Mouse (Mus musculus): Measurements from ENCODE around the gene Olfr54. TPM values are rescaled to one million over a fixed set of nuclear protein-coding genes. Genes with fewer than 3 reads are reported as not detected.

The Olfr54 gene
- polyA plus RNA-seq, 1 experiment, result not detected

DNA sequence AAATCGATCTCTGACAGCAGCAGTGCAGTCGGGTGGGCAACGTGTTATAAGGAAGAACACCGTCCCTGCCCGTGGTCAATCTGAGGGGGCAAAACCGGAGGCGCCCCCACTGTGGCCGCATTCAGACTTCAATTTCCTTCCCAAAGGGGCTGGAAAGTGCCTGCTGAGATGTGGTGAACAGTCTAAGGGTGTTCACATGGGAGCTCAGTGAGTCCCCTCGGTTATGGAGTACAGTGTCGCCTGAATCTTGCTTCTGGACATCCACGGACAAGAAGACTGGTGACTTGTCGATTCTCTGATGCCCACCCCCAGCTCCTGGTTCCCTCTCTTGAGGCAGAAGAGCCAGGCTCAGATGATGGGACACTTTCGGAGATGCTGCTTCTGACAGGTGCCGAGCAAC lies 45.6 kb downstream of the Olfr54 start:
- Histone ChIP-seq H3K27me3 (ENCODE audit: control insufficient read depth, insufficient read depth, low read length) (no peaks in the 10 kb centered on the region), H3K27ac (ENCODE audit: insufficient read depth, low read length) (0 out of 2 replicates have a peak overlapping the region, but pooled peaks have one; percentile 44), H3K4me1 (ENCODE audit: control insufficient read depth, insufficient read depth, low read length) (peaks cover 6% of the 10 kb centered on the region), H3K4me3 (replicated peaks; ENCODE audit: insufficient read depth, low read depth, low read length) (peak overlapping the region; percentile 60)
- WGBS, result 8% methylated on average over 14 of the region's 14 CpGs
- TF ChIP-seq POLR2A (IDR thresholded peaks at IDR 0.05; ENCODE audit: borderline replicate concordance, insufficient read depth, low read length) (no peak), CTCF (IDR thresholded peaks at IDR 0.05; ENCODE audit: borderline replicate concordance, insufficient read depth, low read depth, low read length) (no peak)
- DNase-seq, result no peak

DNA sequence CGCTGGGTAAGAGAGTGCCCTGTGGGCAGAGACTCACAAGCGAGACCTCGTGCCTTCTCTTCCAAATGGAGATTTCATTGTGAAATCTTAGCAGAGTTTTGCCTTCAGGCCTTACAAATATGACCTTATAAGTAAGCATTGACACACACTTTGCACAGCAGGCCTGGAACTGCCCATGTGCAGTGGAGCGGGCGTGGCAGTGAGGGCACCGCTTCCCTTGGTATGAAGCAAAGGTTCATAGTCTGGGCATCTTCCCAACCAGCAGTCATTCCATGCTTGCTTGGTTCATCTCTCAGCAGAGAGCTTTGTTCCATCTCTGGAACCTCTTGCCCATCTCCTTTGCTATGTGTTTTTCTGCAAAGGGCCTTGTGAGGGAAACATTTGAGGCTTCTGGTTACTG lies 46.9 kb downstream of the Olfr54 start:
- TF ChIP-seq CTCF (IDR thresholded peaks at IDR 0.05; ENCODE audit: borderline replicate concordance, insufficient read depth, low read depth, low read length) (no peak), POLR2A (IDR thresholded peaks at IDR 0.05; ENCODE audit: borderline replicate concordance, insufficient read depth, low read length) (no peak)
- H3K4me1 ChIP-seq (ENCODE audit: control insufficient read depth, insufficient read depth, low read length), result peaks cover 6% of the 10 kb centered on the region
- no peaks in the 10 kb centered on the region for H3K27me3 ChIP-seq (ENCODE audit: control insufficient read depth, insufficient read depth, low read length)
- no peak overlapping the region for H3K27ac ChIP-seq (ENCODE audit: insufficient read depth, low read length)
- DNase-seq, result no peak
- H3K4me3 ChIP-seq (replicated peaks; ENCODE audit: insufficient read depth, low read depth, low read length), result no peak overlapping the region
- WGBS, result 80% methylated on average over 6 of the region's 6 CpGs

DNA sequence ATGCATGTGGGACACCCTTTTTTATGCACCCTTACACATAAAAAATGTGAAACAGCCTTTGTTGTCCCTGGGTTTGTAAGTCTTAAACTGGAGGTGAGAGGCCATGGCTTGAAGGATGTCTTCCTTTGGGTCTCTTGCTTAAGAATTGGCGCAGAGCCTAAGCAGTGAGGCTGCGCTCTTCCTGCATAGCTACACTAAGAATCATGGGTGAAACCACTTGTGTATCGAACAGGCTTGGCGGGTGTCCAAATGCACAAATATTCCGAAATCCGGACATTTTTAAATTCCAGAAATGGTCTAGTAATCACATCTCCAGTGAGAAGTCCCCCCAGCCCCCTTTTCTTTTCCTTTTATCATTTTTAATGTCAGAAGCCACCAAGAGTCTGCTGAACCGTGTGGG lies 49.2 kb downstream of the Olfr54 start:
- Histone ChIP-seq H3K4me1 (ENCODE audit: control insufficient read depth, insufficient read depth, low read length) (peaks cover 6% of the 10 kb centered on the region), H3K4me3 (replicated peaks; ENCODE audit: insufficient read depth, low read depth, low read length) (no peak overlapping the region), H3K27ac (ENCODE audit: insufficient read depth, low read length) (no peak overlapping the region), H3K27me3 (ENCODE audit: control insufficient read depth, insufficient read depth, low read length) (no peaks in the 10 kb centered on the region)
- TF ChIP-seq POLR2A (IDR thresholded peaks at IDR 0.05; ENCODE audit: borderline replicate concordance, insufficient read depth, low read length) (no peak), CTCF (IDR thresholded peaks at IDR 0.05; ENCODE audit: borderline replicate concordance, insufficient read depth, low read depth, low read length) (no peak)
- DNase-seq, result no peak
- WGBS, result 77% methylated on average over 7 of the region's 7 CpGs

DNA sequence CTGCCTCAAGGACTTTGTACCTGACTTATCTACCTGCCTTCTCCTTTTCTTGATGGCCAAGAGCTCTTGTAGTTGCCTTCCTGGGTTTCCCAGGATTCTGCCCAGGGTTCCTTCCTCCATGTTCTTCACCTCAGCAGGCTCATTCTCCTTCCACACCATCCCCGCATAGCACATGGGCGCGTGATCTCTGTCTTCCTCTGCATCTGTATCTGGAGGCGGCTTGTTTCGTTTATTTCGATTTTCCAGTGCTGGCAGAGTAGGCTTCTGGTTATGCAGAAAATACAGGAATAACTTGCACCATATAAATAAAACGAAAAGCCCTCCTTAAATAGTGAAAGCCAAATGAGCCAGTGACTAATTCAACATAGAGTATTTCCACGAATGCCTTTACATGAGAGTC lies 49.8 kb downstream of the Olfr54 start:
- Histone ChIP-seq H3K27ac (ENCODE audit: insufficient read depth, low read length) (no peak overlapping the region), H3K27me3 (ENCODE audit: control insufficient read depth, insufficient read depth, low read length) (no peaks in the 10 kb centered on the region), H3K4me1 (ENCODE audit: control insufficient read depth, insufficient read depth, low read length) (peaks cover 6% of the 10 kb centered on the region), H3K4me3 (replicated peaks; ENCODE audit: insufficient read depth, low read depth, low read length) (no peak overlapping the region)
- DNase-seq, result no peak
- 93% methylated on average over 8 of the region's 8 CpGs for WGBS
- TF ChIP-seq CTCF (IDR thresholded peaks at IDR 0.05; ENCODE audit: borderline replicate concordance, insufficient read depth, low read depth, low read length) (no peak), POLR2A (IDR thresholded peaks at IDR 0.05; ENCODE audit: borderline replicate concordance, insufficient read depth, low read length) (no peak)

Other genes with a start within 250 kb of the Olfr54 start
- gene Zfp354c, start 186.5 kb upstream of the Olfr54 start, polyA plus RNA-seq (2012; rRNA removed), result 18.1 and 18.5 TPM in 2 replicates
- gene Zfp879, start 172.7 kb upstream of the Olfr54 start, polyA plus RNA-seq (2012; rRNA removed), result 1.5 and 1.7 TPM in 2 replicates
- gene Grm6, start 163.6 kb upstream of the Olfr54 start, polyA plus RNA-seq (2012; rRNA removed), result not detected in 2 replicates
- gene Zfp454, start 126.6 kb upstream of the Olfr54 start, polyA plus RNA-seq (2012; rRNA removed), result 7.1 TPM in 2 replicates
- 18.8 and 19.2 TPM in 2 replicates for gene Zfp2, start 98.1 kb upstream of the Olfr54 start, polyA plus RNA-seq (2012; rRNA removed)
- gene Zfp354b, start 82.6 kb upstream of the Olfr54 start, polyA plus RNA-seq (2012; rRNA removed), result 3.5 and 3.6 TPM in 2 replicates
- gene 4933414I15Rik, start 70.5 kb upstream of the Olfr54 start, polyA plus RNA-seq (2012; rRNA removed), result not detected in 2 replicates
- not detected in 2 replicates for gene Prop1, start 60.5 kb upstream of the Olfr54 start, polyA plus RNA-seq (2012; rRNA removed)
- gene Olfr1378, start 47.7 kb upstream of the Olfr54 start, polyA plus RNA-seq (2012; rRNA removed), result not detected in 2 replicates
- gene Olfr1377, start 32.3 kb upstream of the Olfr54 start, polyA plus RNA-seq (2012; rRNA removed), result not detected in 2 replicates
- gene Olfr51, start 10.6 kb upstream of the Olfr54 start, polyA plus RNA-seq (2012; rRNA removed), result not detected in 2 replicates
- not detected in 2 replicates for gene Olfr1375, start 33.9 kb downstream of the Olfr54 start, polyA plus RNA-seq (2012; rRNA removed)
- gene Zfp354a, start 45.0 kb downstream of the Olfr54 start, polyA plus RNA-seq (2012; rRNA removed), result 10.6 and 11.1 TPM in 2 replicates
- gene Gm12569, start 206.2 kb downstream of the Olfr54 start, polyA plus RNA-seq (2012; rRNA removed), result not detected in 2 replicates
- 196 and 201 TPM in 2 replicates for gene Clk4, start 247.5 kb downstream of the Olfr54 start, polyA plus RNA-seq (2012; rRNA removed)
- 0.25 TPM in 1 of 2 replicates, not detected in the other for gene BC049762, start 248.8 kb downstream of the Olfr54 start, polyA plus RNA-seq (2012; rRNA removed)

Data from cerebellum, adult 2 months (tissue).